Mouse (Mus musculus) layer of hippocampus, postnatal 14 days (tissue): ENCODE data around the gene Card14. TPM values are rescaled to one million over a fixed set of nuclear protein-coding genes. Genes with fewer than 3 reads are reported as not detected.
"Not testable (repeated sequence)": the region's sequence is repeated elsewhere in the genome, so short reads cannot be mapped to it uniquely, and the experiment has no call there.

Experiments
- DNase-seq, 2 experiments: peaks; one replicate each; pipeline ENCODE4 v3.0.0; 2021 to 2022; ENCODE audit warnings: low spot score in 2 of 2, mixed read lengths in 1 of 2
- total RNA-seq, 2 experiments: library from RNA; stranded (reverse); gene quantifications; 2 replicates each; pipeline ENCODE4 v1.2.3; 2021

The Card14 gene
- total RNA-seq, 2 experiments from 2014 or later: 0.25 to 0.45 TPM

DNA sequence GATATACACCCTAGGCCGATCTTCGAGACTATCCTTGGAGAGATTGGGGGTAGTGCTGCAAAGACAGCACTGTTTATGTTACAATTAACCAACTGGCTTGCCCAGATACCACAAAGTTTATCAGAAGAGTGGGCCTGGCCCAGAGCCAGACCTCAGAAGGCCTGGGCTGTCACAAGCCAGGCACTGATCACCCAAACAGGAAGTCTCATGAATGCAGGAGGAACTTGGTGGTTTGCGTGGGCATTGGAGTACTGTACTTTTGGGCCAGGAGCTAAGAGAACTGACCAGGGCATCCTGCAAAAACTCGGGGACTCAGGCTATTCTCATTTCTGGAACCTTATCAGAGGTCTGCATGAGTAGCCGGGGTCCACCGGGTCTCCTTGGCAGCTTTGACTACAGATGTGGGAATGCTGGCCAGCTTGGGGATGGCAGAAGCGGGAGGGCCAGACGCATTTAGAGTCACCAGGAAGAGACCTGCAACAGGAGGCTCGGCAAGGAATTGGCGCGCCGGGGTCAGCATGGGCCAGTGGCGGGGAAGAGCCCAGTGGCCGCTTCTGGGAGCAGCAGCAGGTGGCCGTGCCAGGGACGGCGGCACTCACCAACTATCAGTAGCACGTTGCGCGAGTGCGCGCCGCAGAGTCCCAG is 47.4 kb downstream of the Card14 start:
- peak; percentile 12 to 17 for DNase-seq

DNA sequence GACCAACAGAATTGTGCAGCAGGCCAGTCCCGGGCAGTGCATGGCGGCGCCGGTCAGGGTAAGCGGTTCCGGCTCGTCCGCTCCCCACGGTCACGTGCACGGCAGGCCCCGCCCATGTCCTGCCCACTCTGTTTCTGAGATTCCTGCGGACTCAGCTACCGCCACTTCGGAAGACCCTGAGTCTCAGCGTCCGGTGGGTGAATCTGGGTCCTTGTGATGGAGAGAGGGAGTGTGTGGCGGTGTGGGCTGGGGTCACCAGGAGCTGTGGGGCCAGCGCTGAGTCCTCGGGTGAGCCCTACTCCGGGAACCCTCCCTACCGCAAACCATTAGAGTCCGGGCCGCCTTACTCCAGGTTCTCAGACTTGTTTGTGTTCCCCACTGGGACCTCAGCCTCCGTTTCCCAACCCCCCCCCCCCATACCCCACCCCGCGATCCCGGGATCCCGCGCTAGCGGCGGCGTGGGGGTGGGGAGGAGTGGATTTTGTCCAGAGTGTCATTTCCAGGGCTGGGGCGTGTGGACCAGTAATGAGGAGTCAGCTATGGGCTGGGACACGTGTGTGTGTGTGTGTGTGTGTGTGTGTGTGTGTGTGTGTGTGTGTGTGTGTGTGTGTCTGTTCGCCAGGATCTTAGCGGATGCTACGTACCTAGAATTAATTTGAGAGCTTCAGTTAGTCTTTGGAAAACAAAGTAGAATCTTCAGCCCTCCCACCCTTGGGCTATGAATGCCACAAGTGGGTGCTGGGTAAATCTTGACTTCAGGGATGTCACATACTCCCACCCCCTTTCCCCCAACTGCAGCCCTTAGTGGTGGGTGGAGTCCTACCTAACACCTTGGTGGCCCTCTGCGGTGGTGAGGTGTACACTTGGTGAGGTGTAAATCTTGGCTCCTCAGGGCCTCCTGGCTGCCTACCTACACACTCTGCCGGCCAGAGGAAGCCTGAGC is 48.1 kb downstream of the Card14 start, which contains the start of the genes Sgsh and Slc26a11:
TSS of gene Sgsh (minus strand) at position 94 of the 943 bp plus-strand sequence.
TSS of gene Slc26a11 (plus strand) at position 115 of the 943 bp plus-strand sequence.
- peak; percentile 64 to 70 for DNase-seq

DNA sequence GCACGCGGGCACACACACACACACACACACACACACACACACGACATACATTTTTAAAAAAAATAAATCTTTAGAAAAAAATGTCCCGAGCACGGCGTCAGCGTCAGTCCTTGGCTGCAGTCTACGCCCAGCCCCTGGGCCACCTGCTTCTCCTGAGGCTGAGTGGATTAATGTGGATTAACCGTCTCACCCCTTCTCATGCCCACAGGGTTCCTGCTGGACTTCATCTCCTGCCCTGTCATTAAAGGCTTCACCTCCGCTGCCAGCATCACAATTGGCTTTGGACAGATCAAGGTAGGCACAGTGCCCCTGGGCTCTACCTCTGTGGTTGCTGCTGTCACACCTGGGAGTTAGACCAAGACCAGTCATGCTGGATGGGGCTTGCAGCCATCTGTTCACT is 51.5 kb downstream of the Card14 start:
- DNase-seq: no peak

DNA sequence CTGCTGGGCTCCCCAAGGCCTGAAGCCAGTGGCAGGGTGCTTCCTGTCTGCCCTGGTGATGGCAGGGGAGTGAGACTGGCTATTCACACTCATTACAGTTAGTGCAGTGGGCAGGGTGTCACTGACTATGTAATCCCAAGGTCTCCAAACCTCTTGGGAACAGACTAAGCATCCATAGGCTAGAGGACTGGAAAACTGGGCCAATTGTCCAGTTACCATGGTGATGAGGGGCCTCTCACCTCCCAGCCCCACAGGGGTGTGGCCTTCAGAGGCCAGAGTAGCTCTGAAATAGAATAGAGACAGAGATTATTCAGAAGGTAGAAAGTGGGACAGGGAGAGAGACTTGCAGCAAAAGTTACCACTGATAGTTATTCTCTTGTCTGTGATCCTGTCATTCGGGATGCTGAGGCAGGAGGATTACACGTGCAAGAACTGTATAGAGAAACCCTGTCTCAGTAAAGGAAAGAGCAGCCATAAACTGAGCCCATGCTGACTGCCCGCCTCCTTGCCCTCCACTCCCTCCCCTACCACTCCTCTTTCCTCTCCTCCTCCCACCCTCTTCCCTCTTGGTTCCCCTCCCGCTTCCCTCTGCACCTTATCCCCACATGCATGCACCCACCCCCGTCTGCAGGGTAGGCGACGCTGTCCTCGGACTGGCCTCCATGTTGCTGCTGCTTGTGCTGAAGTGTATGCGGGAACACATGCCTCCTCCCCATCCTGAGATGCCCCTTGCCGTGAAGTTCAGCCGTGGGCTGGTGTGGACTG is 55.4 kb downstream of the Card14 start:
- no peak for DNase-seq

DNA sequence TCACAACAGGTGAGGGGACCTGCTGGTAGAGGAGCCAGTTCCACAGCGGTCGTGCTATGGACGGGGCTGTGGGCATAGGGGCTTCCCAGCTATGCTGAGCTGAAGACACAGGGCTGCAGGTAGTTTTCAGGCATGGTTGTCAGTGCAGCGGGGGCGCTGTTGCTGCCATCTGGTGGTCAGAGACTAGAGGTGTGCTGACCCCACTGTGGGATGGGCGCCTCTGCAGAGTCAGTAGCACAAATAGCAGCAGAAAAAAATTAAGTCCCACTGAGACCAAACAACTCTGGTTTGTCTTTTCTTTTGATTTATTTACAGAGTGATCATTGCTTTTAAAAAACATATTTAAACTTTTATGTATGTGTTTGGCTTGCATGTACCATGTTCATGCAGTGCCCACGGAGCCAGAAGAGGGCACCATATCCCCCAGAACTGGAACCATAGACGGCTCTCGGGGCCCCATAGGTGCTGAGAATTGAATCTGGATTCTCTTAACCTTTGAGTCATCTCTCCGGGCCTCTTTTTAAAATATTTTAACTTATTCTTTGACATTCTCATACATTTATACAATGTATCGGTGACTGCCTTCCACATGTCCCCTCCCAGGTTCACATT is 56.1 kb downstream of the Card14 start:
- peak; percentile 57 to 69 for DNase-seq

DNA sequence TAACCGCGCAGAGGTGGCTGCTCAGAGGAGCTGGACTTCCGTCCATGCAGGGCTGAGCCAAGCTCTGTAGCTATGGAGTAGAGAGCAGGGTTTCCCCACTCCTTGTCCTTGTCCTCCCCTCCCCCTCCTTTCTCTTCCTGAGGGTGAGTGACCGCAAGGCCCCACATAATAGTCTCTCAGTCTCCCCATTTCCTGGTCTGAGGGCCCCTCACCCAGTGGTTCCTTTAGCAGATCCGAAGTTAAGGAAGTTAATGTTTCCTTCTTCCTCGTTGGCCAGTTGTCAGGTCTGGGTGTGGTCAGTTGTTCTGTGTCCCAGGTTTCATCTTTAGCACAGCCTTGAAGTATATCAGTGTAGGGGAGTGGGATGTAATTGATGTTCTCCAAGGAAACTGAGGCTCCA is 67.9 kb downstream of the Card14 start:
- DNase-seq: no peak

DNA sequence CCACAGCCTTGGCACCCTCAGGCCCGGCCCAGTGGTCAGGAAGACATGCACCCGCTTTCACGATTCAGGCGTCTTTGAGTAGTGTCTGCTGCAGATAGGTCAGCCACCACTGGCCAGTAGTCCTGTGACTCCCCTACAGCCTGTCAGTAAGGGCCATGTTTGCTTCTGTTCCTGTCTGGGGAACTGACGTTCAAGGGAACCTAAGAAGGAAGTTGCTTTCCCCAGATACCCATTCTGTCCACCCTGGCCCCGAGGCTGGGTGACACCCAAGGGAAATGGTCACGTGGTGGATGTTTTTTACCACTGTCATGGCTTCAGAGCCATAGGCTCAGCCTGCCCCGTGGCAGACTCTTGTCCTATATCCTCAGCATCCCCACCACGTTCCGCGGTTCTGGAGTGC is 69.8 kb downstream of the Card14 start:
- DNase-seq: no peak

DNA sequence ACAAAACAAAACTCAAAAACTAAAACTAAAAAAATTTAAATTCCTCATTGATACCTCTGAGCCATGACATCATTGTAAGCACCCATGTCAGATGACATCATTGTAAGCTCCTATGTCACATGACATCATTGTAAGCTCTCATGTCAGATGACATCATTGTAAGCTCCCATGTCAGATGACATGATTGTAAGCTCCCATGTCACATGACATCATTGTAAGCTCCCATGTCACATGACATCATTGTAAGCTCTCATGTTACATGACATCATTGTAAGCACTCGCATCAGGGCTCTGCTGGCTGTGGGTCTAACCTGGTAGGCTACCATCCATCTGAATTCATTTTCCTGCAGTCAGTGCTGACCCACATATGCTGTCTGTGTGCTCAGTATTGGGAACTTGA is 71.0 kb downstream of the Card14 start:
- no peak for DNase-seq

DNA sequence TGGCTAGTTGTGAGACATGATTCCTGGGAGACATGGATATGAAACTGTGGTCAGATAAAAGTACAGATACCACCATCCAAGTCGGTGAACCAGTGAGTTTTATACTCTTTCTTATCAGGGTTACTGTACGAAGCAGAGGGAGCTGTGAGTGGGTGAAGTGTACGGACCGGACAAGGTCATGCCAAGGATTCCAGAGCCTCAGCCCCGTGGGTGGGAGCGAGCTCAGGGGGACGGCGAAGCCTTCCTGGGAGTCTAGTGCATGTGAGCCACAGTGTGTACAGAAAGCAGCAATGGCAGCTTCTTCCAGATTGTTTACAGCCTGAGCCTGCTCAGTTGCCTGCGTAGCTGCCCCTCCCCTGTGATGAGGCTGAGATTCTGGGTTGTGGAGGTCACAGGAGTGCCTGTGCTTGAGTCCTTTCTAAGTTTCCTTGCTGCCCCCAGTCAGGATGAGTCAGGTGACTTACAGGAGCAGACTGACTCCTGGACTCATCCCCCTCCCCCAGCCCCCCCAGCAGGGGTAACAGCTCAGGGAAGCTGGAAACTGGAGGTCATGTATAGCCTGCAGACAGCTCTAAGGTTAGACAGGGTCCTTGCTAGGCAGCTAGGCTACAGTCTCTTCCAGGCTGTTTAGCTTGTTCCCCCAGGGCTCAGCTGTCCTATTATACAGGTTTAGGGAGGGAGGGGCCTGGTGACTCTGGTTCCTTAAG is 74.2 kb downstream of the Card14 start:
- DNase-seq: no peak

DNA sequence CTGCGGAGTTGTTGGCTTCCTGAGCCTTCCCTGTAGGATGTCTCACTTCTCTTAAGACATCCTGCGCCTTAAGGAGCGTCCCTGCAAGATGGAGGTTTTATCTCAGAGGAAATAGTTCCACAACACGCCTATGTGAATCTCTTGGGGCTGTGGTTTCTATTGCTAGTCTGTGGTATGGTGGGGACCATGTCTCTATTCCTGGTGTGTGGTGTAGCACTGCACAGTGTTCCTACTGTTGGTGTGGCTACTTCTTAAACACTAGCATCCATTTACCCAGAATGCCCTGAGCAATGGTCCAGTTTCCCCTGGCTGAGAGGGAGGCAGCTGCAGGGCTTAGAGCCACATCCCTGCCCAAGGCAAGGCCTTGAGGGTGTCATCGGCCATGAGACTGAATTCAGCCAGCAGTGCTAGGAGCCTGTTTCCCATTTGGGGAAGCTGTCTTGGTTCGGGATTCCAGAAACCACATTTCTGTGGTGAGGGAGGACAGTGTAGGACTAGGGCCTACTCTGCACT is 74.8 kb downstream of the Card14 start:
- DNase-seq: no peak

DNA sequence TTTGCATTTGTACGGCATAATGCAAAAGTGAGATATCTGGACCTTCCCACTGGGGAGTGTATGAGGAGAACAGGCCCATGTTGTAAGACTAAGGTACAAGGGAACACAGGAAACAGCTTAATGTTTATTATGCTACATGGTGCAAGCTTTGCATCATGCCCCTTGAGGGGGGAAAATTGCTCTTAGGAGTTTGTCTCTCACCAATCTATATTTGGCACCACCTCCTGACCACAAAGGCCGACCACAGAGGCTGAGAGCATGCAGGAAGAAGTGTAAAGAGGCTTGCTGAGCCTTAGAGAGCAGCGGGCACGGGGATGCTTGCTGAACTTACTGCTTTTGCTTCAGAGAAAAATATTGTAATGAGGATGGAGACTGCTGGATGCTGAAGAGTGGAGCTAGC is 77.3 kb downstream of the Card14 start:
- no peak for DNase-seq

DNA sequence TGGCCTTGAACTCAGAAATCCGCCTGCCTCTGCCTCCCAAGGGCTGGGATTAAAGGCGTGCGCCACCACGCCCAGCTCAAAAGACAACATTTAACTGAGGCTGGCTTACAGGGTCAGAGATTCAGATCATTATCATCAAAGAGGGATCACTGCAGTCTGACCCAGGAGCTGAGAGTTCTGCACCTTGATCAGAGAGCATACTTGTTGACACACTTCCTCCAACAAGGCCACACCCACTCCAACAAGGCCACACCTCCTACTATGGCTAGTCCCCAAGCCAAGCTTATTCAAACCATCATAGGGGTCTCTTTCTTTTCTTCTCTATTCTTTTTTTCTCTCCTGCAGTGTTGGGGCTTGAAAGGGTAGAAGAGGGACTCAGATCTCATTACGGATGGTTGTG is 78.7 kb downstream of the Card14 start:
- DNase-seq: no peak

DNA sequence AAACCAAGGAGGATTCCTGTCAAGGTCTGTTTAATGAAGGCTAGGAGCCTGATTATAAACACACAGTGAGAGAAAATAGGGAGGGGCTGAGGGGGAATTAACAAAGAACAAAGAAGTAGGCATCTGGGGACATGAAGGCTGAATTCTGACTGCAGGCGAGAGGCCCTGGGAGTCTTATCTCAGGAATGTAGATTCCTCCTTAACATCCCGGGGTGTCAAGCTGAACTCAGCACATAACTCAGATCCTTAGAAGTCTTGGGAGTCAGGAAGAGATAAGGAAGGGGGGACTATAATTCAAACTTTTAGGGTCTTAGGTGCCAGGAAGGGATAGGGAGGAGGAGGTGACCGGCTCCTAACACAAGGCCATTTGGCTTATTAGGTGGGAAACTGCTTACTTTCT is 79.7 kb downstream of the Card14 start:
- not testable (repeated sequence) for DNase-seq

DNA sequence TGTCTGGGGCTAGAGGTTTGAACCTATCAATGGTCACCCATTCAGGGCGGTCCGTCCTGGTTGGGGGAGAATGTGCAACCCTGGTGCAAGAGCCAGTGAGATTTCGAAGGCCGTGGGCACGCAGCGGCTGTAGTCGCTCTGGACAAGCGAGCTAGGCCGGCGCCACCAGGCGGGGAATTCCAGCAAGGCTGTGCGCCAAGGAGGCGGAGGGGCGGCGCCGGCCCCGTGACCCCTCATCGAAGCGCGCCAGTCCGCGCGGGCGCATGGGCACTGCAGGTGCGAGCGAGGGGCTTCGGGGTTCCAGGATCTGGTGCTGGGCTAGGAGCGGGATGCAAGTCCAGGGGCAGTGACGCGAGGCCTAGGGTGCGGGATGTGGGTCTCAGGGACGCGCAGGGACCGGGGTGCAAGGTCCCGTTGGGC is 82.3 kb downstream of the Card14 start:
- peak; percentile 42 for DNase-seq

DNA sequence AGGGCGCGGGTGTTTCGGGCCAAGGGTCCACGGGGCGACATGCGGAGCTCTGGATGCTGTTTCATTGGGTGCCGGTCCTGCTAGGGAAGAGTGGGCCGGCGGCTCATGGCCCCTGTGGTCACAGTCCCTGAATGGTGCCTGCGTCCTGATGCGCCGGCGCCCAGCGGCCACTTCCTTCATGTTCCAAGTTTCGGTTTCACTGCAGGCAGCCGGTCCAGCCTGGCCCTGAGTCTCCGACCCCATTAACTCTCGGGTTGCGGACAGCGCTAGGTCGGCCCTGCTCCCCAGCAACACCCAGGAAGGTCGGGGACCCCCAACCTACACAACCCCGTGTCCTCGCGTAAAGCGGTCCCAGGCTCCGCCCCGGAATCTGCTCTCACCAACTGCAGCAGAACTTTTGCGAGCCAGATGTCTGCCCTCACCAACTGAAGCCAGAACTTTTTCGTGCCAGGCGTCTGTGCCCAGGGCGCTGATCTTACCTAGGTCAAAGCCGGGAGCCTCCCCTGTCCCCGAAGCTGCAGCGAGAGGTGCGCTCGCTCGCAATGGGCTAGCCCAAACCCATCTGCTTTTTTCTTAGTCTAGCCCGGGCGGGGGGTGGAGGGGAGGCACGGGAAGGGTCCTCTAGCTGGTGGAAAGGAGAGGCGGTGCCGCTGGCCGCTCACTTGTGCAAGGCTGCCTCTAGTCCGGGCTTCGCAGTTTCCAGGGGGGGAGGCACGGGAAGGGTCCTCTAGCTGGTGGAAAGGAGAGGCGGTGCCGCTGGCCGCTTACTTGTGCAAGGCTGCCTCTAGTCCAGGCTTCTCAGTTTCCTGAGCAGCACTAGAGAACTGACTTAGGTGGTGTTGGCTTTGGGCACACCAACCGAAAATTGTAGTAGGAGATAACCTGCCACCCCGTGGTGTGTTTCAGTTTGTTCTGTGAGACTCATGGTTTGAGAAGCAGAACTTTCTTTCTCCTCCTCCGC is 83.0 kb downstream of the Card14 start:
- peak; percentile 22 to 54 for DNase-seq

DNA sequence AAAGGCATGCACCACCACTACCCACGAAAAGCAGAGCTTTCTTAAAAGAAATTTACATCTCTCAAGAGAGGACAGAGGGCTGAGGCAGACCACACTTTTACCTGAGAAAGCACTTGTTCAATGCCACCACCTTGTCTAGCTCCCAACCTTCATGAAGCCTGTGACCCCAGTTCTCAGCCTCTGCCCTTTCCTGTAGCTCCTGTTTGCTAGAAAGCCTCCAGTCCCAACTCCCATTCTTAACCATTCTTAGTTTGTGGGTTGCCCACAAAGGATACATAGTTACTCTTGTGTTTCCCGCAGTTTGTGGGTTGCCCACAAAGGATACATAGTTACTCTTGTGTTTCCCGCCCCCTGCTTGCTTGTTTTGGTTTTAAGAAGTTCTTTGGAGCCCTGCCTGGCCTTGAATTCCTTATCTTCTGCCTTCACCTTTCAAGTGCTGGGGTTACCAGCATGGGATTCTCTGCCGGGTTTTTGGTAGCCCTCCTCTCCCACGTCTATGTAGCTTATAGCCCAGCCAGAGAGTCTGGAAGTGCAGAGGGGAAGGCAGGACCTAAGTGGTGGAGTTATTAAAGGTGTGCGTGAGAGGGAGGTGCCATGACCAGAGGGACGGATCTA is 83.9 kb downstream of the Card14 start:
- no peak for DNase-seq

DNA sequence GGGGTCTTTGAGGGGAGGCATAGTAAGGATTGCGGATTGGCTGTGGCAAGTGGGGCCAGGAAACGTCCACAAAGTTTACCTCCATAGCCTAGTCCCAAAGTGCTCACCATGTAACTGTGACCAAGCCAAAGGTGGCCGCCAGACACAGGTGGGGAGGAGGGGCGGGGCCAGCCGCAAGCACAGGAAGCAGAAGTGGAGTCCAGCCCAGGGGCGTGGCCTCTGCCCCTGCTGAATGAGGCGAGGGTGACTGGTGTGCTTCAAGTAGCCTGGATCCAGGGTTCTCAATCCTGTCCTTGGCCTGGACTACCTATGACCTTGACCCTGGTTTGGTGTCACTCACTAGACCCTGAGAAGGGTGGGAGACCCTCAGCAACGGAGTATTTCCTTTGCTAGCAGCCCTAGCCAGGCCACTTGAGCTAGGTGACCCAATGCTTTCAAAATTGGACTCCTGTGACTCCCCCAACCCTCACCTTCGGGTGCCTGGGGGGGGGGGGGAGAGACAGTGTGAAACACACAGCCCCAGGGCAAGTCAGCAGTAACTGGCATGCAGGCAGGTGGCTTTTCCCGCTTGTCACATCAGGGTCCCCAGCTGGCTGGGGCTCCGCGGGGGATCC is 84.5 kb downstream of the Card14 start:
- DNase-seq: no peak

DNA sequence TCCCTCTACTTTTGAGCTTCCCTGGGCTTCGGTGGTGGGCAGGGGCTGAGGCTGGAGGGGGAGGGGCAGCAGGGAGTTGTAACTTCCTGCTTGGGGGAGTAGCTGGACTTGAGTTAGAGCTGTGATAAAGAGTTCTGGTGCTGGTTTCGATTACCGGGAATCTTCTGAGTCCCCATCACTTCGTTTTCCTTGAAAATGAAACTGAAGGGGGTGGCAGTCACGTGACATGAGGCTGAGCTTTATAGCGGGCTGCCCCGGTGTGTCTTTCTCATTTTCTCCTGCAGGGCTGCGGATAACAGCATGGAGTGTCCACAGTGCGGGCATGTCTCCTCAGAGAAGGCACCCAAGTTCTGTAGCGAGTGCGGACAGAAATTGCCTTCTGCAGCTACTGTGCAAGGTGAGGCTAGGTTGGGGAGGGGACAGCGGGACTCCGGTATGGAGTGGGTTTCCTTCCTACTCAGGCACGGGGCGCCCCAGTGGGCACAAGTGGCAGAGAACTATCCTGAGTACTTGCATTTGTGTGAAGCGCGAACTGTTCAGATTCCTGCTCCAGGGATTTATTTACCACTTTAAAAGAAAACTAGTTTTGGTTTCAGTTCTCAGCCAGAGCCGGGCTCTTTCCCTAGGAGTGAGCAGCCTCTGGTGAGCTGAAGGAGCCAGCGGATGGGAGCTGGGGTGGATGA is 85.4 kb downstream of the Card14 start, which contains the start of gene Rnf213:
TSS of gene Rnf213 (plus strand) at position 301 of the 683 bp plus-strand sequence.
- peak; percentile 16 to 24 for DNase-seq
